Mouse (Mus musculus) forebrain, embryonic 12.5 days (tissue): ENCODE data around the gene Gm7682. TPM values are rescaled to one million over a fixed set of nuclear protein-coding genes. Genes with fewer than 3 reads are reported as not detected.
"Not testable (repeated sequence)": the region's sequence is repeated elsewhere in the genome, so short reads cannot be mapped to it uniquely, and the experiment has no call there.

Experiments used
- ATAC-seq: fragments of 200-750 bp; cut with Nextera tagmentation; 2 replicates; pipeline ENCODE4 v1.8.0; 2017; ENCODE audit warnings: moderate TSS enrichment; ENCODE audit not compliant: low FRiP score
- H3K27ac ChIP-seq: fragments of 300-500 bp; sonication (generic); 2 replicates; pipeline ENCODE4 v1.5.1; 2016; ENCODE audit warnings: mild to moderate bottlenecking
- H3K27me3 ChIP-seq: fragments of 300-500 bp; sonication (generic); 2 replicates; pipeline ENCODE4 v1.6.1; 2016; ENCODE audit warnings: mild to moderate bottlenecking
- H3K36me3 ChIP-seq: fragments of 300-500 bp; sonication (generic); replicated peaks from 2 replicates; pipeline ENCODE4 v1.6.1; 2016; ENCODE audit warnings: mild to moderate bottlenecking
- H3K4me1 ChIP-seq: fragments of 300-500 bp; sonication (generic); 2 replicates; pipeline ENCODE4 v1.6.1; 2016
- H3K4me2 ChIP-seq: fragments of 300-500 bp; sonication (generic); 2 replicates; pipeline ENCODE4 v1.6.1; 2016; ENCODE audit warnings: mild to moderate bottlenecking, moderate library complexity
- H3K4me3 ChIP-seq: fragments of 300-500 bp; sonication (generic); replicated peaks from 2 replicates; pipeline ENCODE4 v1.5.1; 2016; ENCODE audit warnings: mild to moderate bottlenecking
- H3K9ac ChIP-seq: fragments of 300-500 bp; sonication (generic); 2 replicates; pipeline ENCODE4 v1.6.1; 2016; ENCODE audit warnings: mild to moderate bottlenecking
- H3K9me3 ChIP-seq: fragments of 300-500 bp; sonication (generic); 2 replicates; pipeline ENCODE4 v1.6.1; 2016
- WGBS: fragments of 180-500 bp; shearing (Covaris S2); methylation state at CpG from one replicate; pipeline ENCODE4 v1.1.7; 2016; 5-methylcytosine and 5-hydroxymethylcytosine counted together
- polyA plus RNA-seq: library from polyadenylated mRNA; unstranded; fragments of >200 nt; fragmentation: Nextera tagmentation; extraction: Ambion mirVana; gene quantifications from 2 replicates; pipeline ENCODE4 v1.2.1, GENCODE M21; 2016

The Gm7682 gene
- not detected in 2 replicates for polyA plus RNA-seq

GRCm38 (mm10) chr5:94445484-94445883 lies at the start of gene Gm7682:
Gm7682 (plus strand) TSS chr5:94445784.
- ATAC-seq, H3K4me2 ChIP-seq, H3K27ac ChIP-seq, H3K27me3 ChIP-seq, H3K4me3 ChIP-seq, H3K4me1 ChIP-seq, H3K9ac ChIP-seq, H3K36me3 ChIP-seq, H3K9me3 ChIP-seq: not testable (repeated sequence)
- WGBS, result no CpG with 5 or more reads among the region's 3 CpGs

Other genes starting within 250 kb of the Gm7682 start
- gene Gm3106, start 227.8 kb upstream of the Gm7682 start, polyA plus RNA-seq, result not detected in 2 replicates
- not detected in 2 replicates for gene A430089I19Rik, start 139.0 kb upstream of the Gm7682 start, polyA plus RNA-seq
- gene Gm6502, start 131.3 kb upstream of the Gm7682 start, polyA plus RNA-seq, result not detected in 2 replicates
- not detected in 2 replicates for gene AA792892, start 106.0 kb upstream of the Gm7682 start, polyA plus RNA-seq
- not detected in 2 replicates for gene Gm3139, start 80.5 kb downstream of the Gm7682 start, polyA plus RNA-seq
- gene Gm3147, start 170.6 kb downstream of the Gm7682 start, polyA plus RNA-seq, result not detected in 2 replicates
- gene Gm6509, start 178.2 kb downstream of the Gm7682 start, polyA plus RNA-seq, result not detected in 2 replicates
- not detected in 2 replicates for gene Gm6205, start 202.6 kb downstream of the Gm7682 start, polyA plus RNA-seq